Mouse (Mus musculus) neural tube, embryonic 13.5 days (tissue): ENCODE results near the gene Tmod1. TPM values are rescaled to one million over a fixed set of nuclear protein-coding genes. Genes with fewer than 3 reads are reported as not detected.

Experiments
- ATAC-seq: fragments of 200-750 bp; cut with Nextera tagmentation; 2 replicates; pipeline ENCODE4 v1.8.0; 2017; ENCODE audit warnings: low read depth, mild to moderate bottlenecking, moderate TSS enrichment, moderate library complexity
- H3K27ac ChIP-seq: fragments of 300-500 bp; sonication (generic); replicated peaks from 2 replicates; pipeline ENCODE4 v1.5.1; 2015; ENCODE audit warnings: moderate library complexity, mild to moderate bottlenecking, inconsistent platforms
- H3K27me3 ChIP-seq: fragments of 300-500 bp; sonication (generic); 2 replicates; pipeline ENCODE4 v1.6.1; 2015; ENCODE audit warnings: mild to moderate bottlenecking, inconsistent platforms
- H3K36me3 ChIP-seq: fragments of 300-500 bp; sonication (generic); 2 replicates; pipeline ENCODE4 v1.6.1; 2015; ENCODE audit warnings: mild to moderate bottlenecking, inconsistent platforms
- H3K4me1 ChIP-seq: fragments of 300-500 bp; sonication (generic); replicated peaks from 2 replicates; pipeline ENCODE4 v1.6.1; 2015; ENCODE audit warnings: inconsistent platforms
- H3K4me2 ChIP-seq: fragments of 300-500 bp; sonication (generic); 2 replicates; pipeline ENCODE4 v1.6.1; 2015; ENCODE audit warnings: inconsistent platforms, mild to moderate bottlenecking, moderate library complexity
- H3K4me3 ChIP-seq: fragments of 300-500 bp; sonication (generic); 2 replicates; pipeline ENCODE4 v1.5.1; 2015; ENCODE audit warnings: mild to moderate bottlenecking, inconsistent platforms
- H3K9ac ChIP-seq: fragments of 300-500 bp; sonication (generic); 2 replicates; pipeline ENCODE4 v1.6.1; 2015; ENCODE audit warnings: moderate library complexity, mild to moderate bottlenecking, inconsistent platforms
- H3K9me3 ChIP-seq: fragments of 300-500 bp; sonication (generic); 2 replicates; pipeline ENCODE4 v1.6.1; 2016; ENCODE audit warnings: inconsistent platforms
- WGBS: fragments of 180-500 bp; shearing (Covaris S2); methylation state at CpG from one replicate; pipeline ENCODE4 v1.1.7; 2015; 5-methylcytosine and 5-hydroxymethylcytosine counted together
- polyA plus RNA-seq: library from polyadenylated mRNA; unstranded; fragments of >200 nt; fragmentation: Nextera tagmentation; extraction: Ambion mirVana; gene quantifications from 2 replicates; pipeline ENCODE4 v1.2.1, GENCODE M21; 2015

The Tmod1 gene
- polyA plus RNA-seq, 1 experiment from 2014 or later = 3.8 TPM

DNA sequence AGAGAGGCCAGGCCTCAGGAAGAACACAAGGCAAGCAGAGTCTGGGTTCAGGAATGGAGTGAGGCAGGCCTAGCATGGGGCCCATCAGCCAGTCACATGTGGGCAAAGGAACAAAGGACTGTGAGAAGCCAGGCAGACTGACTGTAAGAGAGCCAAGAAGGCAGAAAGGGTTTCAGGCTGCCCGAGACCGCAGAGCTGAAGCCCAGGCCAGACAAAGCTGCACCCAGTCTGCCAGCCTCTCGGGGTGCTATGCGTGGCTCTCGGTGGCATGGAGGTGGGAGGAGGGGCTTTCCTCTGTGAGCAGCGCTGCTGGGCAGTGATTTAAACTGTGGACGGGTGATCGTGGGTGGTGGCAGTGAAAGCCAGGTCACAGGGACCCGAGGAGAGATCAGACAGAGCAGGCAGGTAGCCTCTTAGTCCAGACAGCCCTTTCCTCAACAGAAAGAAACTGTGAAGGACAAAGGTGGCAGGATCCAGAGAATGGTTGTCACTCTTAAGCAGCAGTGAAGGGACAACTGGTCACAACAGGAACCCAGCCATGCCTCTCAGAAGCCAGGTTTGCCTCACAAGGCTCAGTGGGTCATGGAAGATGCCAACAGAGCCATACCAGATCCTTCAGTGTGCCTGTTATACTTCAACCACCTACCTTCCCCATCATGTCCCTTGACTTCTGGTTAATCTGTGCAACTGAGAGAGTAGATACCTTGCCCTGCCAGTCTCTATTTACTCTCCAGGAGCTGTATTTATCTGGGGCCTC is 45.9 kb downstream of the Tmod1 start:
- Histone ChIP-seq H3K9me3 (no peaks in the 10 kb centered on the region), H3K36me3 (no peaks in the 10 kb centered on the region), H3K4me3 (no peak overlapping the region), H3K27me3 (no peaks in the 10 kb centered on the region), H3K9ac (0 out of 2 replicates have a peak overlapping the region, but pooled peaks have one; percentile 5), H3K4me1 (peaks cover 27% of the 10 kb centered on the region), H3K27ac (peak overlapping the region; percentile 61), H3K4me2 (no peak overlapping the region)
- ATAC-seq = no peak
- 57% methylated on average over 9 of the region's 9 CpGs for WGBS

DNA sequence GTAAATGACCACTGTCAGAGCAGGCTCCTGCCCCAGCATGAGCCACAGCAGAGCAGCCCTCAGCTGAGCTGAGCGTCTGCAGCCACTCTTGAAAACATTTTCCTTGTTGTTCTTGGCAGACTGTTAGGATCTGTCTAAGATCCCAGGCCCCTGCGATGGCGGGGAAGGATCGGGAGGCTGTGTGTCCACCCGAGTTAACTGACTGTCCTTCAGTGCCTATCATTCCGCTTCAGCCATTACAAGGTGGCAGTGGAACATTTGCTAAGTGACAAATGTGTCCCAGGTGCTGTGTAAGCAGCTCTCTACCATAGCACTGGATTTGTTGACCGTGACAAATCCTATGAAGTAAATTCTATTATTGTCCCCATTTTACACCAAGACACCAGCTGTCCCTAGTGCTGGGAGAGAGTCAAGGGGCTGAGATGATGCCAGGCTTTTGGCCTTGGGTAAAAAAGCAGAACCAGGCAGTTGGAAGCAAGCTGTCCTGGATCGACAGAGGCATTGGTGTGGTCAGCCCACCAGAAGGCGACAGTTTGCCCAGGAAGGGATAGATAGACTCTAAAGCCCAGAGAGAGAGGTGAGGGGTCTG is 46.6 kb downstream of the Tmod1 start:
- WGBS = 37% methylated on average over 9 of the region's 9 CpGs
- Histone ChIP-seq H3K4me2 (no peak overlapping the region), H3K36me3 (no peaks in the 10 kb centered on the region), H3K9me3 (no peaks in the 10 kb centered on the region), H3K27me3 (no peaks in the 10 kb centered on the region), H3K4me3 (no peak overlapping the region), H3K27ac (peak overlapping the region; percentile 61), H3K9ac (no peak overlapping the region), H3K4me1 (peaks cover 27% of the 10 kb centered on the region)
- ATAC-seq = peak; percentile 51

DNA sequence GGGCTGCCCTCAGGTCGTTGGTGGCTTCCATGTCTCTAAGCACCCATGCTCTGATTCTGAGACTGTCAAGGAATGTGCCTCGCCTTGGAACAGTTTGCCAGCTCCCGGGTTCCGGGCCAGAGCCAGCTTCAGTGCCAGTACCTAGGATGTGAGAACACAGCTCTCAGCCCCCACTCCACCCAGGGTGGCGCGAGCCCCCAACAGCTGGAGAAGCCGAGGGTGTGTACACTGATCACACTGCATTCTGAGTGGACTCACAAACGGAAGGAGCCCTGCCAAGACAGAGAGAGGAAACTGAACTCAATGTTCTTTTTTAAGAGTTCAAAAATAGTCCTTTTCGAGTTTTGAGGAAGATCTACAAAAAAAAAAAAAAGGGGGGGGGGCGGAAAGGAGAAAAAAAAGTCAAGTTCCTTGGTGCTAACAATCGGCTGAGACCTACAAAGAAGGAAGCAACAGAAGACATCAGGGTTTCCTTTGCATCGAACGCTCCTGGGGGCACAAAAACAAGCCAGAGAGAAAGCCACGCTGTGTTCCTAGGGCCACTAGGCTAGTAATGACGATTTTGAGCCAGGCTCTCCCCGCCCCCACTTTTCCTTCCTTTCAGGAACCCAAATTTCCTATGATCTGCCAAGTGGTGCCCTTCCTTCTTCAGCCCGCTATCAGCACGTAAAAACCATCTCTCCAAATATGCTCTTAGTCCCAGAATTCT is 48.1 kb downstream of the Tmod1 start:
- H3K4me3 ChIP-seq = no peak overlapping the region
- no peak for ATAC-seq

DNA sequence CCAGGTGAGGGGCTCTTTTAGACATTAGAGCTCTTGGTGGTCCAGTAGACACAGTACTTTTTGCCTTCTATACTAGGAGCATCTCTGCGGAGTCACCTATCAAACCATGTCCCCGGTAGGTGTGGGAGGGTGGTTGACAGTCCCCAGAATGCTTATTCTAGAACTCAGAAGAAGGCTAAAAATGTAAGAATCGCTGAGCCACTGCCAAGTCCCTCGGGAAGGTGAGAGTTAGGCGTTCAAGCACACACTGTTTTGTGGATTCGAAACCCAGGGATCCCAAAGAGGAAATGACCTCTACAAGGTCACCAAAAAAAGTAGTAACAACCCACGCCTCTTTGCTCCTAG is 48.7 kb downstream of the Tmod1 start:
- H3K36me3 ChIP-seq = no peaks in the 10 kb centered on the region
- H3K27me3 ChIP-seq = no peaks in the 10 kb centered on the region
- H3K27ac ChIP-seq = no peak overlapping the region
- H3K4me2 ChIP-seq = no peak overlapping the region
- 82% methylated on average over 7 of the region's 7 CpGs for WGBS
- H3K4me1 ChIP-seq = peaks cover 27% of the 10 kb centered on the region
- no peak for ATAC-seq
- H3K9me3 ChIP-seq = no peaks in the 10 kb centered on the region
- H3K9ac ChIP-seq = no peak overlapping the region
- no peak overlapping the region for H3K4me3 ChIP-seq

More for the DNA sequence above, 48.1 kb downstream of the Tmod1 start:
- Histone ChIP-seq H3K9me3 (no peaks in the 10 kb centered on the region), H3K4me2 (no peak overlapping the region), H3K27ac (no peak overlapping the region), H3K36me3 (no peaks in the 10 kb centered on the region), H3K4me1 (peaks cover 27% of the 10 kb centered on the region), H3K27me3 (no peaks in the 10 kb centered on the region), H3K9ac (no peak overlapping the region)
- WGBS = 82% methylated on average over 17 of the region's 18 CpGs

DNA sequence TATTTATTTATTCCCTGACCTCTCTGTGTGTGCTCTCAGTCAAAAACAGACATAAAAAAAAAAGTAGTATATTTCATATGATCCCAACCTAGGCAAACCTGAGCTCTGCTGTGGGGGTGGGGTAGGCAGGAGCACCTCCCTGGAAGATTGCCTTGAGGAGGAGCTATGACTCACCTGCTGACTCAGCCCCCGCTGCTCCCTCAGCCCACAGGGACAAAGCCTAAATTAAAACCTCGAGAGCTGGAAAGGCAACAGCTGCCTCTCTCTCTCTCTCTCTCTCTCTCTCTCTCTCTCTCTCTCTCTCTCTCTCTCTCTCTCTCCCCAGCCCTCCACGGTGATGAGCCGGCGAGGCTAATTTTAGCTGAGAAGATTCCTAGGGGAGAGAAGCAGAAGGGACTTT is 49.1 kb downstream of the Tmod1 start:
- 14% methylated on average over 5 of the region's 5 CpGs for WGBS
- peaks cover 27% of the 10 kb centered on the region for H3K4me1 ChIP-seq
- H3K9me3 ChIP-seq = no peaks in the 10 kb centered on the region
- no peak overlapping the region for H3K9ac ChIP-seq
- no peak overlapping the region for H3K27ac ChIP-seq
- H3K27me3 ChIP-seq = no peaks in the 10 kb centered on the region
- no peak overlapping the region for H3K4me2 ChIP-seq
- H3K4me3 ChIP-seq = no peak overlapping the region
- H3K36me3 ChIP-seq = no peaks in the 10 kb centered on the region
- no peak for ATAC-seq

DNA sequence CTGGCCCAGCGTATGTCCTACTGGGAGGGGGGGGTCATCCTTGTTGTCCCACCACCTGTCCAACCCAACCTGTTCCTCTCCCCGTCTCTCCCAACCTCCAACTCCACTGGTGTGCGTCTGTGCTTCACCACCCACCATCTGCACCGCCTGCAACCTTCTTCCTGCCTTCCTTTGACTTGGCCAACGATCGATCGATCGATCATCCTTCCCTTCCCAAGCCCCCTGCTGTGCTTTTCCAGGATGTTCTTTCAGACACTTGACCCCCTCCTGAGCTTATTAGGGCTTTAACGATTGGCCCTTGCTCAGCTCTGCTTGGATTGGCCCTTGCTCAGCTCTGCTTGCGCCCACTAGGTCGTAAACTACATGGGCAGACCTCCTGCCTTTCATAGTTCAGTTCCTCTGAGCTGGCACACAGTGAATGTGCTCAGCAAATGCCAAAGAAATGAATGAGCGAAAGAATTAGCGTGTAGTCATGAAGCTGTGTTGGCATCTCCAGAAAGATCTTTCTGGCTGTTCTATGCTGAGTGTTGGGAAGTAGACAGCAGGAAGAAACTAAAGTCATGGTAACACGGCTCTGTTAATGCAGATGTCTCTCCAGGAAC is 50.9 kb downstream of the Tmod1 start:
- H3K4me1 ChIP-seq = peaks cover 34% of the 10 kb centered on the region
- no peaks in the 10 kb centered on the region for H3K27me3 ChIP-seq
- 38% methylated on average over 14 of the region's 14 CpGs for WGBS
- H3K4me3 ChIP-seq = no peak overlapping the region
- no peaks in the 10 kb centered on the region for H3K9me3 ChIP-seq
- H3K9ac ChIP-seq = no peak overlapping the region
- no peak overlapping the region for H3K27ac ChIP-seq
- H3K4me2 ChIP-seq = no peak overlapping the region
- ATAC-seq = no peak
- H3K36me3 ChIP-seq = no peaks in the 10 kb centered on the region

DNA sequence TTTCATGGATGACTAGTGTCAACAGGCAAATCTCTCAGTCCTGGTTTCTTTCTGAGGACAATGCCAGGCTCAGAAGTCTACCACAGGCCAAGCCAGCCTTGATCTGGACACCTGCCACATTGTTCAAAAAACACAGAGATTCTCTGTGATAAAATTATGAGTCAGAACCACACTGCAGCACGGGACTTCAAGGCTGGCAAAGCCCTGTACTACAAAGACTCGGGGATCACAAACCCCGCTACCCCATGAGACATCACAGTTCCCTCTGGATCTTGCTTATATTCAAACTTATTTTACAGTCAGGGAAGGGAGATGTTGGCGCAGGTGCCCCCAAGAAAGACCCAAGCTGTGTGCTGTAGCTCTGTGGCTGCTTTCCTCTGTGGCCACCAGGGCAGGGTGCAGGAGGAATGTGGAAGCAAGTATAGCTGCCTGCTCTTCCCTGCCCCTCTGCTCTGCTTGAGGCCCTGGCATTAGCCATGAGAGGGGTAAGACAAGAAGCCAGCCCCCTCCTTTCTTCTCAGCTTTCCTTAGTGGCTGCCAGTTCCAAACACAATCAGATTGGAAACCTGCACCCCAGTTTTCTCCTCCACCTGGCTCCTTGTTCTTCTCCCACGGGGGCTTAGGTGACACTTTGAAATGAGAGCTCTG is 53.8 kb downstream of the Tmod1 start:
- Histone ChIP-seq H3K4me3 (no peak overlapping the region), H3K9ac (no peak overlapping the region), H3K4me2 (no peak overlapping the region), H3K9me3 (no peaks in the 10 kb centered on the region), H3K27me3 (no peaks in the 10 kb centered on the region), H3K27ac (no peak overlapping the region), H3K36me3 (no peaks in the 10 kb centered on the region), H3K4me1 (peaks cover 29% of the 10 kb centered on the region)
- 93% methylated on average over 5 of the region's 5 CpGs for WGBS
- no peak for ATAC-seq

DNA sequence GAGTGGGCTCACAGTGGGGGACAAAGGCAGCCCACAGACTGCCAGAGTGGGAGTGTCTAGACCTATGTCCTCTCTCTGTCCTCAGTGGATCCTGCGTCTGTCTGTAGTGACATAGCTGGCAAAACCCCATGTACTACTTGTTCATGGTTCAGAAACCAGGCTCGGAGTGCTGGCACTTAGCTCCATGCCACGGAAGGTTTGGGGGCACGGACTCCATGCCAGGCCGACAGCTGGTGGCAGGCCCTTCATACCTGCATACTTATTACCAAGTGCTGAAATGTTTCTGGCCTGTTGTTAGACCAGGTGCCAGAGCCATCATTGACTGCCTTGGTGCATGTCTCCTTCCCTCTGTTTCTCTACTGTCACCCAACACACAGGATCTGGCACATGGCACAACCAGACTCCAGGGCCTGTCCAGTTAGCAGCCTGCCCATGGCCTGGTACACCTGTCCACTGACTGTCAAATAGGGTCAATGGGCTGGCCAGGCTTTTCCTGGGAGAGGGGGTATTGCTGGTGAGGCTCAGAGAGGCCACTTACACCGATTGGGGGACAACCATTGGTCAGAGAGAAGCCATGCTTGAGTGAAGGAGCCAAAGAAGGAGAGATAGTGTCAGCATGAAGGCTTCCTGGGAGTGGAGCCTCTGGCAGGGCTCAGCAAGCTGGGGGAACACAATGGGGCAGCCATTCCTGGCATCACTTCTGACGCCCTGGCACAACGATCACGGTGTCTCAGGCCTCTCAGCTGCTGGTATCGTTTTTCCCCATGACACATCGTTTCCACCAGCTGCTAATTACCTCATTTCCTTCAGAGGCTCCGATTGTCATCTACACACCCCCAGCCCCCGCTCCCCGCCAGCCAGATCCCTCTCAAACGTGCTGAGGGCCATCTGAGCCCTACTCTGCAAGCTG is 56.4 kb downstream of the Tmod1 start:
- WGBS = 55% methylated on average over 15 of the region's 15 CpGs
- peak overlapping the region; percentile 30; the same call in 1 of the 2 replicates for H3K27ac ChIP-seq
- H3K27me3 ChIP-seq = no peaks in the 10 kb centered on the region
- peak; percentile 61; the same call in 1 of the 2 replicates for ATAC-seq
- no peak overlapping the region for H3K9ac ChIP-seq
- H3K4me1 ChIP-seq = peaks cover 27% of the 10 kb centered on the region
- H3K4me3 ChIP-seq = no peak overlapping the region
- no peaks in the 10 kb centered on the region for H3K36me3 ChIP-seq
- H3K4me2 ChIP-seq = no peak overlapping the region
- H3K9me3 ChIP-seq = no peaks in the 10 kb centered on the region

DNA sequence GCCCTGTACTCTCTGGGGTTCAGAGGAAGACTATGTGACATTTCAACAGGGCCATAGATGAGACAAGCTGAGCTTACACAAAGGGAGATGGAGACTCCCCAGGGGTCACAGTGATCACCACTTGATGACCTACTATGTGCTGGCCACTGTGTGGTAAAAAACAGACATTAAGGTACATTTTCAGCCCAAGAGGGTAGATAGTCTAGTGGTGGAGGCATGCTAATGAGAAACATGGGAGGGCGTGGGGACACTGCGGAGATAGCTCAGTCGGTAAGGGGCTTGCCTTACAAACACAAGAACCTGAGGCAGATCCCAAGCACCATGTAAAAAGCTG is 57.1 kb downstream of the Tmod1 start:
- Histone ChIP-seq H3K9ac (no peak overlapping the region), H3K9me3 (no peaks in the 10 kb centered on the region), H3K36me3 (no peaks in the 10 kb centered on the region), H3K4me2 (no peak overlapping the region), H3K4me3 (no peak overlapping the region), H3K4me1 (peaks cover 33% of the 10 kb centered on the region), H3K27me3 (no peaks in the 10 kb centered on the region), H3K27ac (peak overlapping the region; percentile 30; the same call in 1 of the 2 replicates)
- no peak for ATAC-seq
- 94% methylated on average over 3 of the region's 3 CpGs for whole genome bisulfite sequencing

DNA sequence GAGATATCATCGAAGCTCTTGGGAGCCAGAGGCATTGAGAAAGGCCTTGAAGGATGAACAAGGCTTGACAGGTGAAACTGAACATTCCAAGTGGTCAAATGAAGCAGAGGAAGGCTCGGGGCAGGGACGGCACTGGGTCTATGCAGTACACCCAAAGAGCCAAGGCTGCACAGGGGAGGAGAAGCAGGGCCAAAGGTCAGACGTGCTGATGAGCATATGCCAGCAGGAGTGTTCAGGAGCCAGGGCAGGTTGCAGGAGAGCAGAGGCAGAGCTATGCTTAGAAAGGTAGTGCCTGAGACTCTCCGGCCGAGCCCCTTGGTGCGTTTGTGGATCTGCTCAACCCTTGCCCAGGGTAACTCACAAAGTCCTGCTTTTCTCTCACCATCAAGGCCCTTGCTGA is 57.8 kb downstream of the Tmod1 start:
- no peak overlapping the region for H3K4me2 ChIP-seq
- no peak overlapping the region for H3K4me3 ChIP-seq
- no peak overlapping the region for H3K9ac ChIP-seq
- no peaks in the 10 kb centered on the region for H3K9me3 ChIP-seq
- H3K27ac ChIP-seq = no peak overlapping the region
- 92% methylated on average over 7 of the region's 7 CpGs for WGBS
- ATAC-seq = no peak
- H3K36me3 ChIP-seq = no peaks in the 10 kb centered on the region
- H3K4me1 ChIP-seq = peaks cover 40% of the 10 kb centered on the region
- H3K27me3 ChIP-seq = no peaks in the 10 kb centered on the region

DNA sequence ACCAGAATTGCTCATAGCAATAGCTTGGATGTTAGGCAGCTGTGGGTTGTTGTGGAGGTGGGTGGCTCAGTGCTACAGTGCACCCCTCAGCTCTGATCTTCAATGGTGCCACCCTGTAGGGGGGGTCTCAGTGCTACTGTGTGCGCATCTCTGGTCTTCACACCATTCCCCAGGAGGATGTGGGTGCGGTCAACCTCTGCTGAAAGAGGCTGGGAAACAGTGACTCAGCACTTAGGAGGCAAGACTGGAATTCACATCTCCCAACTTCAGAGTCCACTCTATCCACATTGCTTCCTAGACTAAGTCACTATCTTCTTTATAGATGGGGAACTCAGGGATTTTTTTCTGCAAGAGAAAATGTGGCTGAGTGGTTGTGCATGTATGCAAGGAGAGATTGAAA is 58.9 kb downstream of the Tmod1 start:
- peaks cover 42% of the 10 kb centered on the region for H3K4me1 ChIP-seq
- no peak overlapping the region for H3K4me2 ChIP-seq
- 98% methylated on average over 2 of the region's 2 CpGs for WGBS
- no peaks in the 10 kb centered on the region for H3K27me3 ChIP-seq
- H3K27ac ChIP-seq = no peak overlapping the region
- H3K36me3 ChIP-seq = no peaks in the 10 kb centered on the region
- H3K9ac ChIP-seq = no peak overlapping the region
- no peak overlapping the region for H3K4me3 ChIP-seq
- no peak for ATAC-seq
- H3K9me3 ChIP-seq = no peaks in the 10 kb centered on the region
